Mouse (Mus musculus): ENCODE data around the gene Epm2a. TPM values are rescaled to one million over a fixed set of nuclear protein-coding genes. Genes with fewer than 3 reads are reported as not detected.
A peak's percentile ranks its signal among the peaks of the same experiment; 100 is the strongest.

Gene Epm2a
- polyA plus RNA-seq, 1 experiment: 0.09 TPM

DNA sequence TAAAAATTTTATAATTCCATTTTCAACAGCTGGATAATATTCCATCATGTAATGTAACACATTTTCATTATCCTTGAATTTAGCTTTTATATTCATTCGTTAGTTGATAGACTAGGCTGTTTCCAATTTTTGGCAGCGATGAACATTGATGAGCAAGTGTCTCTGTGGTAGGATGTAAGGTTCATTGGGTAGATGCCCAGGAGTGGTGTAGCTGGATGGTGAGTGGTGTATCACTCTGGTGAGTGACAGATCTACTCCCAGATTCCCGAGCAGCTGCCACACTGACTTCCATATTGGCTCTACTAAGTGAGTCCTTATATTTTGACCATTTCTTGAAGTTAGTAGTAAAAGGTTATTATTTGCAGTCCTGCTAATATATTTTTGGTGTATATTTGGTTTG is 76.9 kb downstream of the Epm2a start:
- H3K36me3 ChIP-seq (replicated peaks; ENCODE audit: low read length): no peaks in the 10 kb centered on the region
- TF ChIP-seq GATA1 (IDR thresholded peaks at IDR 0.05; ENCODE audit: borderline replicate concordance, low read length) (no peak), FLI1 (IDR thresholded peaks at IDR 0.05; ENCODE audit: low read length) (no peak)
- H3K9me3 ChIP-seq: peaks cover 7% of the 10 kb centered on the region; the same call in 1 of the 2 replicates
- no peaks in the 10 kb centered on the region for H3K27me3 ChIP-seq (replicated peaks)
- H3K4me1 ChIP-seq: no peaks in the 10 kb centered on the region
- no peak overlapping the region for H3K4me3 ChIP-seq (replicated peaks)

DNA sequence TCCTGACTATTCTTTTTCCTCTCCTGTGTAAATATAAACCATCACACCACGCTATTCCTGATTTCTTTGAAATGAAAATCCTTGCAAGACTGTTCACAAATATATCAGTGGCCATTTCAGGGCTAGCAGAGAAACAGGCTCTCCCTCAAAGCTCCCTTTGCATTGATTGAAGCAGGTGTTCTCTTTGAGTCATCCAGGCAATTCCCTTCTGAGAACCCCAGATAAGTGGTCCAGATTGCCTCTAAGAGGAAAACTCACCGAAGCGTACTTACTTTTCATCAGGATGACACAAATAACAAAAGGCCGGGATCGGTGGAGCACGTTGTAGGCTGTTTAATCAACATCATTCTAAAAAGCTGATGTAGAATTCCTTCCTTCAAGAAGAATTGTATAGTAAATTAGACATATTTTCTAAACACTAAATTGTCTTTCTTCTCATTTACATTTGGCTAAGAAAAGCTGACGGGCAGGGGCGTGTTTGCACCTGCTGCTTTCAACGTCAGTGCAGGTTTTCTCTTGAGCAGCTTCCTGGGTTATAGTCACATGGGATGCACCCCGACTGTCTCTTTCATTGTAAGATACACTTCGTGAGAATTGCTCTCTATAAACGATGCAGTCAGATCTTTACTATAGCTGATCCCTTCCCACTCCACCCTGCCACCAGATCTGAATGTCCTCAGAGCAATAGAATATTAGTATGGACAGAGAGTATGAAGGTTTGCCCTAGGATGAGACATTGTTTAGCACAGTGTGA is 86.0 kb downstream of the Epm2a start:
- H3K4me1 ChIP-seq: no peaks in the 10 kb centered on the region

DNA sequence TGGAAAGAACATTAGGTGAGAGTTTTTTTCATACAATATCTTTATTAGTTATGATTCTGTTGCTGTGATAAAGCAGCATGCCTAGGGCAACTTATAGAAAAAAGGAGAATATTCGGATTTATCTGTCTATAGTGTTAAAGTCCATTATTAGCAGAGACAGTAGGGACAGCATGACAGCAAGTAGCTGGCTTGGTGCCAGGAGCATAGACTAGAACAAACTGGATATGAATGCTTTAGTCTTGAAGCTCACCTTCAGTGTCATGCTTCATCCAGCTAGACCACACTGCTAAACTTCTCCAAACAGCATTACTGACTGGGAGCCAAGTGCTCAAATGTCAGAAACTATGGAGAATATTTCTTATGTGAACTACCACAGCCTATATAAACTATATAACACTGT is 93.8 kb downstream of the Epm2a start:
- H3K4me3 ChIP-seq (replicated peaks): no peak overlapping the region
- peaks cover 8% of the 10 kb centered on the region; the same call in 1 of the 2 replicates for H3K9me3 ChIP-seq
- TF ChIP-seq GATA1 (IDR thresholded peaks at IDR 0.05; ENCODE audit: borderline replicate concordance, low read length) (no peak), FLI1 (IDR thresholded peaks at IDR 0.05; ENCODE audit: low read length) (no peak)
- no peaks in the 10 kb centered on the region for H3K4me1 ChIP-seq
- H3K36me3 ChIP-seq (replicated peaks; ENCODE audit: low read length): no peaks in the 10 kb centered on the region
- no peaks in the 10 kb centered on the region for H3K27me3 ChIP-seq (replicated peaks)

More for the DNA sequence above, 86.0 kb downstream of the Epm2a start:
- Histone ChIP-seq H3K4me3 (replicated peaks) (no peak overlapping the region), H3K9me3 (no peaks in the 10 kb centered on the region), H3K36me3 (replicated peaks; ENCODE audit: low read length) (no peaks in the 10 kb centered on the region), H3K27me3 (replicated peaks) (no peaks in the 10 kb centered on the region)
- TF ChIP-seq FLI1 (IDR thresholded peaks at IDR 0.05; ENCODE audit: low read length) (no peak), GATA1 (IDR thresholded peaks at IDR 0.05; ENCODE audit: borderline replicate concordance, low read length) (no peak)

DNA sequence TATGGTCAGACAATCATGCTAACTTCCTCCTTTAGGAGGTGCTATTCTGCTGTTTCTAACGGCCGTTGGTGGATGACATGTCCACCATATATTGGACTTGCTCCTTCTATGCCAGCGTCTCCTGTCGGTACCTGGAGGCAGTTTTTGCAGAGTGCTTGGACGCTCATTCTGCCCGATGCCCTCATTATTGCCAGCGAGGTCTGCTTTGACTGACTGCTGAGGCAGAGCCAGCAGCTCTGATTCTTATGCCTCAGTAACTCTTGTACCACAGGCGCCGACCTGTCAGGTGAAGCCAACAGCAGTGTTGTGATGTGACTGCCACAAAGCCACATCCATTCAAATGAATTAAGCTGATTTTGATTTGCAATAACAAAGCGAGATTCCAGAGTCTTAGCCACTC is 95.3 kb downstream of the Epm2a start:
- H3K36me3 ChIP-seq (replicated peaks; ENCODE audit: low read length): no peaks in the 10 kb centered on the region
- H3K4me3 ChIP-seq (replicated peaks): no peak overlapping the region

DNA sequence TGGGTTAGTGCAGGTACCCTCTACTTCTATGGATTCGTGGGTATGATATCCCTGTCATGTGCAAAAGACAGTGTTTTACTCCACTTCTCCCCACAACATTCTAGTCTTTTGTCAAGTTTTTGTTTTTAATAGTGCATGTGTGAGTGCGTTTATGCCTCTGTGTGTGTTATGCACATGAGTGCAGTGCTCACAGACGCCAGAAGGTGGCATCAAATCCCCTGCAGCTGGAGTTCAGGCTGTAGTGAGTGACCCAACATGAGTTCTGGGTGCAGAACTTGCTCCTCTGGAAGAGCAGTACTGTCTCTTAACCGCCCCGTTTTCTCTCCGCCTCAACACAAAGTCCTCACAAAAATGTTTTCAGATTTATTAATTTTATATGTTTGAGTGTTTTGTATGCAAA is 96.1 kb downstream of the Epm2a start:
- no peak overlapping the region for H3K4me3 ChIP-seq (replicated peaks)
- no peaks in the 10 kb centered on the region for H3K36me3 ChIP-seq (replicated peaks; ENCODE audit: low read length)
- H3K27me3 ChIP-seq (replicated peaks): no peaks in the 10 kb centered on the region
- peaks cover 8% of the 10 kb centered on the region; the same call in 1 of the 2 replicates for H3K9me3 ChIP-seq
- TF ChIP-seq GATA1 (IDR thresholded peaks at IDR 0.05; ENCODE audit: borderline replicate concordance, low read length) (no peak), FLI1 (IDR thresholded peaks at IDR 0.05; ENCODE audit: low read length) (no peak)
- H3K4me1 ChIP-seq: peaks cover 4% of the 10 kb centered on the region

More for the DNA sequence above, 95.3 kb downstream of the Epm2a start:
- Histone ChIP-seq H3K9me3 (peaks cover 8% of the 10 kb centered on the region; the same call in 1 of the 2 replicates), H3K4me1 (no peaks in the 10 kb centered on the region), H3K27me3 (replicated peaks) (no peaks in the 10 kb centered on the region)
- no peak for TF ChIP-seq GATA1 (IDR thresholded peaks at IDR 0.05; ENCODE audit: borderline replicate concordance, low read length)
- TF ChIP-seq FLI1 (IDR thresholded peaks at IDR 0.05; ENCODE audit: low read length): no peak

DNA sequence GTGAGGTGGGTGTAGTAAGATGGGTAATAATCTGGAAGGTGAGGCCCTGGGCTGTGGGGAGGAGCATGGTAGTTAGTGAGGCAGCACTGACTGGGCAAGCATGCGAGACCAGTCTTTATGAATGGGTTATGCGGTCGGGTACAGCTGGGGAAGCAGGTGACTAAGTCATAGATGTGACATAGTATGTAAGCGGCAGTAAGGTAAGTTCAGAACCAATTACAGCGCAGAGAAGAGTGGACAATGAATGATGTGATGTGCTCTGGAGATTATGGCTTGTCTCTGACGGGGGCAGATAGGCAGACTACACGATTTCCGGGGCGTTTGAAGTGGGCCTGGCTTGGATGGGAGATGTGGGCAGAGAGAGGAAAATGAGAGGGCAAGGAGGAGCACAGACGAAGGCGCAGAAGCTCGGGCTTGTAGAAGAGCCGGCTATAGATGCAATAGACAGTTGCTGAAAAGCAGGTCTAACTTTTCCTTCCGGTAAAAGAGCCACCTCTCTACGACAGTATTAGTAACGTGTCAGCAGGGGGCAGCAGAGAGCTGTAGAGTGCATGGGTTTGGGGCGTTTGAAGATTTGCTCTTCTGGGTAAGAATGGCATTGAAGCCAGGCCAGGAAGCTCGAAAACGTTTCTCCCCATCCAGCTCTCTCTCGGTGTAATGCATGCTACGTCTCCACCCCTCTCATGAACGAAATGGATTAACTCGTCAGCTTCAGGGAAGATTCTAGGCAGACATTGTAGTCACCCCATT is 106.5 kb downstream of the Epm2a start:
- TF ChIP-seq FLI1 (IDR thresholded peaks at IDR 0.05; ENCODE audit: low read length): no peak
- TF ChIP-seq GATA1 (IDR thresholded peaks at IDR 0.05; ENCODE audit: borderline replicate concordance, low read length): no peak
- H3K4me3 ChIP-seq (replicated peaks): no peak overlapping the region
- H3K36me3 ChIP-seq (replicated peaks; ENCODE audit: low read length): no peaks in the 10 kb centered on the region
- H3K27me3 ChIP-seq (replicated peaks): no peaks in the 10 kb centered on the region
- H3K4me1 ChIP-seq: peaks cover 10% of the 10 kb centered on the region; the same call in 1 of the 2 replicates
- no peaks in the 10 kb centered on the region for H3K9me3 ChIP-seq

DNA sequence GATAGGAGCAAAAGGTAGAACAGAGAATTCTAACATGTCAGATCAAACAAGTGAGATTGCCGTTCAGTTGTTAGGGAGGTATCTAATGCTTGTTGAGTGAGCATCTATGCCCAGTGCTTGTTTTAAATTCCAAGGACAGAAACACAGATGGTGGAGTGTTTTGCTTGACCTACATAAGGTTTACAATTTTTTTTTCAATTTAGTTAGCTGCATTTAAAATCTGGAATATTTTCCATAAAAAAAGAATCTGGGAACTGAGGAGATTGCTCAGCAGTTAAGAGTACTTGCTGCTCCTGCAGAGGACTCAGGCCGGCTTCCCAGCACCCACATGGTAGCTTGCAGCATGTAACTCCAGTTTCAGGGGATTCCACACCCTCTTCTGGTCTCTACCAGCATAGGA is 109.3 kb downstream of the Epm2a start:
- peaks cover 13% of the 10 kb centered on the region; the same call in 1 of the 2 replicates for H3K4me1 ChIP-seq
- no peak overlapping the region for H3K4me3 ChIP-seq (replicated peaks)
- H3K36me3 ChIP-seq (replicated peaks; ENCODE audit: low read length): peaks cover 7% of the 10 kb centered on the region
- no peaks in the 10 kb centered on the region for H3K27me3 ChIP-seq (replicated peaks)
- no peaks in the 10 kb centered on the region for H3K9me3 ChIP-seq
- no peak for TF ChIP-seq FLI1 (IDR thresholded peaks at IDR 0.05; ENCODE audit: low read length)
- TF ChIP-seq GATA1 (IDR thresholded peaks at IDR 0.05; ENCODE audit: borderline replicate concordance, low read length): no peak

DNA sequence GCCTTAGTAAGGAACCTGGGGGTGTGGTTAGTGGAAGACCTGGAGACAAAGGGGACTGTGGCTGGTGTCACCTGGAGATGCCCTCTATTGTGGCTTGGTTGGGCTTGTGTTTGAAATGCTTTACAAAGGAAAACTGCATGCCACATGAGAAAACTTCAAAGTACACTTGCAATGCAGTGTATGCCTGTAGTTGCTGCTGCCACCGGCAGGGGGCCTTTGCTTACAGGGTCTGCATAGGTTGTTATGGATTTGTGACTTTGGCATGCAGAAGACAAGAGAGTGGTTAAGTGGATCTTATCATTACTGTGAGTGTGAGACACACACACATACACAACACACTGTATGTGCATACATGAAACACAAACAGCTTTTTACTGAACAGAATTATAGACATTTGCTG is 114.2 kb downstream of the Epm2a start:
- no peak for TF ChIP-seq FLI1 (IDR thresholded peaks at IDR 0.05; ENCODE audit: low read length)
- no peak for TF ChIP-seq GATA1 (IDR thresholded peaks at IDR 0.05; ENCODE audit: borderline replicate concordance, low read length)
- H3K27me3 ChIP-seq (replicated peaks): no peaks in the 10 kb centered on the region
- H3K36me3 ChIP-seq (replicated peaks; ENCODE audit: low read length): peaks cover 9% of the 10 kb centered on the region
- no peak overlapping the region for H3K4me3 ChIP-seq (replicated peaks)
- peaks cover 4% of the 10 kb centered on the region; the same call in 1 of the 2 replicates for H3K4me1 ChIP-seq
- H3K9me3 ChIP-seq: 0 out of 2 replicates have a peak, but pooled peaks cover 3% of the 10 kb centered on the region

DNA sequence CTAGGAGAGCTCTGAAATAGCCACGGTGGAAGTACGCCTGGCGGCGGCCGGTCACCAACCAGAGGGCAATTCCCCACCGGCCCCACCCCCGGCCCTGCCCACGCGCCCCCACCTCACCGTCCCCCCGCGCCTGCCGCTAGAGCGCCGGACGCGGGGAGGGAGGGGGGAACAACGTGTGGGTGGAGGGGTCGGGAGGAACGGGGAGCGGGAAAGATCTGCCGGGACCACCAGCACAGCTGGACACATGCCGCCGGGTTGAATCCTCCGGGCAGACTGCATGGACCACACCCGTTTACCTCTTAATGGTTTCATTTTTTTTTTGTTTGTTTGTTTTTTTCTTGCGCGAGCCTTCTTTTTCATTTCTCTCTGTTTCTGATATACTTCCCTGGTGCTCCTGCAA is 148.8 kb downstream of the Epm2a start:
- Histone ChIP-seq H3K27me3 (replicated peaks) (no peaks in the 10 kb centered on the region), H3K4me1 (no peaks in the 10 kb centered on the region), H3K4me3 (replicated peaks) (peak overlapping the region; percentile 1), H3K36me3 (replicated peaks; ENCODE audit: low read length) (no peaks in the 10 kb centered on the region), H3K9me3 (peaks cover 13% of the 10 kb centered on the region)
- TF ChIP-seq GATA1 (IDR thresholded peaks at IDR 0.05; ENCODE audit: borderline replicate concordance, low read length): no peak
- no peak for TF ChIP-seq FLI1 (IDR thresholded peaks at IDR 0.05; ENCODE audit: low read length)

Other genes starting within 250 kb of the Epm2a start
- 0.39 TPM in 1 of 2 replicates, not detected in the other for gene Shprh, start 194.0 kb upstream of the Epm2a start, polyA plus RNA-seq (2012; ENCODE audit: insufficient read depth, low replicate concordance)
- gene Fbxo30, start 62.1 kb upstream of the Epm2a start, polyA plus RNA-seq (2012; ENCODE audit: insufficient read depth, low replicate concordance): 0.43 TPM in 1 of 2 replicates, not detected in the other

Data from megakaryocyte, embryonic 14.5 days (primary cell).